Mouse (Mus musculus) gastrocnemius, postnatal 36 days (tissue): ENCODE measurements around the gene Mtf1. TPM values are rescaled to one million over a fixed set of nuclear protein-coding genes. Genes with fewer than 3 reads are reported as not detected.

Experiments used
- DNase-seq, 2 experiments: peaks; one replicate each; pipeline ENCODE4 v3.0.0; 2022
- intact Hi-C: fragments of 180-260 bp; cut with DNase I; formaldehyde crosslinking; loops from one replicate; pipeline ENCODE4 v1.15.1; 2025
- long read RNA-seq, 2 experiments: library from polyadenylated mRNA; stranded (forward); transcript quantifications; one replicate each; pipeline ENCODE4 v2.0.0; 2021
- total RNA-seq, 2 experiments: library from RNA; stranded (reverse); gene quantifications; 2 replicates each; pipeline ENCODE4 v1.2.3; 2021

The Mtf1 gene
- 10 to 100 TPM; 11.6 to 12.2 TPM for total RNA-seq
- long read RNA-seq, experiment 1, full-length matches to known transcripts, result 2 of 6 reads
- long read RNA-seq, experiment 1, partial matches to known transcripts, result 2 of 6 reads
- long read RNA-seq, experiment 1, other reads (novel, unspliced or antisense), result 2 of 6 reads
- long read RNA-seq, experiment 2, full-length matches to known transcripts, result 7 of 16 reads
- long read RNA-seq, experiment 2, partial matches to known transcripts, result 2 of 16 reads
- long read RNA-seq, experiment 2, other reads (novel, unspliced or antisense), result 7 of 16 reads

DNA sequence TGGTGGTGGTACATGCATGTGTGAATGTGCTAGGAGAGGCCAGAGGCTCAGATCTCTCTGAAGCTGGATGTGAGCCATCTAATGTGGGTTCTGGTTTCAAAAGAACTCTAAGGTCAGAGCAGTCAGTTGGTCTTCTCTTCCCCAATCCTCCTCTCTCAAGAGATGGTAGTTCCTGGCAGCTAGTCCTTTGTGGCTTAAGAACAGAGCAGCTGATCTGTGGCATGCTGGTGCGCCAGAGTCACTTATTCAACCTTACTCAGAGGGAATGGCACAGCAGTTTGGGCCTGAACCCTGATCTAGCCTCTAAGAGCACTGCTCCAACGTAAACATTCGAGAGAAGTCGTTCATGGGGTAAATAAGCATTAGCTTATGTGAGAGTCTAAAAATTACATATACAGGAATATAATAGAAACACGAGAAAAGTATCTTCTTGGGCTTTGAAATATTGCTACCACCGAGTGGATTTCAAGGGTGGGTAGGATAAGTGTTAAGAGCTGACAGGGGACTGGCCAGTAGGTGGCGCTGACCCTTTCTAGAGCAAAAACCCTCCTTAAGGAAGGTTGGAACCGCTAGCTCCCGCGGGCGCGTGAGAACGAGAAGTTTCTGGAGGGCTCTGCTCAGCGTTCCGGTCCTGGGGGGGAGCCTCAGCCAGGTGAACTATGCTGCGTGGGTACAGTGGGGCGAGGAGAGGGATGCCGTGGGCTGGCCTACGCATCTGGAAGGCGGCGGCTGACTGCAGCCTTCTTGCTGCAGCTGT is at the start of gene Mtf1:
Gene Mtf1 (plus strand): TSS at position 553 of the 757 bp plus-strand sequence.
- intact Hi-C loops, result loop anchor here (1.0 to 5.0 kb wide), 3 partner anchors 45 to 84 kb away; no protein-coding TSS in a partner anchor

DNA sequence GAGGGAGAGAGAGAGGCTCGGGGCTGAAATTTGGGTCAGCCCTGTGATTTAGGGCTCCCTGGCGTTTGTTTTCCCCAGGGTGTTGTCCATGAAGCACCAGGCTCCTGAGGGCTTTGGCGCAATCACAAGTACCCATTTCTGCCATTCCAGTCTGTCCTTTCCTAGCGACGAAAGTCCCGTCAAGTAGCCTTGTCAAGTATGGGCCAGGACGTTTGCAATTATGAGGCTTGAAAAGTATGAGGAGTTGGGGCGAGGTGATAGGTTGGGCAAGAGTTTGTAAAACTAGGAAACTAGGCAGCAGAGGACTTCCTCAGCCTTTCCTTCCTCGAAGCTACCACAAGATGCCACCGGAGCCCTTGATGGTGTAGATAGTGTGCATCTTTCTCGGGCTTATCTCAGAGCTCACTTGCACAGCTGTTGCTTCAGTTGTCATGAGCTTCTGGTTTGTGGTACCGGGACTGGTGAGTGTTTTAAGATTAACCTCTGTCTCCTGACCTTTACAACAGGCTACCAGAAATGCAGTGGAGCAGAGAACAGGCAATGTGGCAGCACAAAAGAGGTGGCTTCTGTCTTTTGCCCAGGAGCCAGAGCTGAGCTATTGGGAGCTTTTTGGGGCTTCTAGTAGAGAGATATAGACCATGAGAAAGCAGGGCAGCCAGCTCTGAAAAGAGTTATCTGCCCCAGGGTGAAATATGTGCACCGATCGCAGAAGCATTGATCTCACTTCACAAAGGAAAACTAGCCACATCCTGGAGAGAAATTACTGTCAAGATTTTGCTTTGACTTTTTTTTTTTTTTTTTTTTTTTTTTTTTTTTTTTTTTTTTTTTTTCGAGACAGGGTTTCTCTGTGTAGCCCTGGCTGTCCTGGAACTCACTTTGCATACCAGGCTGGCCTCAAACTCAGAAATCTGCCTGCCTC is 49.4 kb upstream of the Mtf1 start:
- DNase-seq, result no peak
- intact Hi-C loops, result loop anchor here (5.0 kb wide), 1 partner anchor 50 kb away; the partner anchor contains the start of gene Mtf1

More for the DNA sequence above, at the start of gene Mtf1:
- DNase-seq, result peak; percentile 81 to 85

DNA sequence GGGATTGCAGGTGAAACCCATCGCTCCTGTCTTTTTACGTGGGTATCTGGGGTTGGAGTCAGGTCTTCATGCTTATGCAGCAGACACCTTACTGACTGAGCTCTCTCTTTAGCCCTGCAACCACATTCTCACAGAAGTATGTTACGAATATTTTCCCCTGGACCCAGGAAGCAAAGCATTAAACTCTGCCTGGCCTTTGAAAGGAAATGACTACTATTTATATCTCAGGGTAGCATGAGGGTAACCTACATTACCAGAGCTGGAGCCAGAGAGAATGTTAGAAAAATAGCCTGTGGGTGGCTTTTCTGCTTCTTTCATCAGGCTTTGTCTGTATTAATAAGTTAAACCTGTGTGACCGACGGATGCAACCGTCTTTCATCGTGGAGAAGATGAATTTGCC is 46.4 kb upstream of the Mtf1 start:
- DNase-seq, result no peak
- intact Hi-C loops, result no loop called here

DNA sequence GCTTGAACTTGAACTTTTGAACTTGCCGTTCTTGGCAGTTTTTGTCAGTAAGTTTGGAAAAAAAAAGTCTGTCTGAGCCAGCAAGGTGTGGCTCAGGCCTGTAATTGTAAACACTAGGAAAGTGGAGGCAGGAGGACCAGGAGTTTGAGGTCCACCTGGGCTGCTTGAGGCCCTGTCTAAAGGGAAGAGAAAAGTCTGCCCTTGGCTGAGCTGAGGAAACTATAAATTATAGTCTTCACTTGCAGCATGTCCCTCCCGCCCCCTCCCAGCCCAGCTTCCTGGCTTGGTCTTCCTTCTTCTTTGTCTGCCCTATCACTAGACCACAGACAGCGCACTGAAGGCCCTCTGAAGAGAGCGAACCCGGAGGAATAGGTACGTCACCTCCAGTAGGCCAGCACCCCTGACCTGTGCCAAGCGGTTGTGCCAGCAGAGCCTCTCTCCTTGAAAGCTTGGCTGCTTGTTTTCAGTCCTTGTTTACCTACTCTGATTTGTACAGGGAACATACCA is 42.5 kb upstream of the Mtf1 start:
- no peak for DNase-seq
- intact Hi-C loops, result no loop called here

DNA sequence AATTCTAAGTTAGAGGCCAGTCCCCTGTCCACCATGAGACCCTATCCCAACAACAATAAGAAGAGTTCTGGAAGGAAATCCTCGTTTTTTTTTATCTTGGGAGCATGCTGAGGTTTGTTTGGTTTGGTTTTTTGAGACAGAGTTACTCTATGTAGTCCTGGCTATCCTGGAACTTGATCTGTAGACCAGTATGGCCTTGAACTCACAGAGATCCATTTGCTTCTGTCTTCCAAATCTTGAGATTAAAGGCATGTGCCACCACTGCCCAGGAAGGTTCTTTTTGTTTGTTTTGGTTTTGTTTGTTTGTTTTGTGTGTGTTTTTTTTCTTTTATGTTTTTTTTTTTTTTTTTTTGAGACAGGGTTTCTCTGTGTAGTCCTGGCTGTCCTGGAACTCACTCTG is 40.7 kb upstream of the Mtf1 start:
- DNase-seq, result no peak
- intact Hi-C loops, result no loop called here

DNA sequence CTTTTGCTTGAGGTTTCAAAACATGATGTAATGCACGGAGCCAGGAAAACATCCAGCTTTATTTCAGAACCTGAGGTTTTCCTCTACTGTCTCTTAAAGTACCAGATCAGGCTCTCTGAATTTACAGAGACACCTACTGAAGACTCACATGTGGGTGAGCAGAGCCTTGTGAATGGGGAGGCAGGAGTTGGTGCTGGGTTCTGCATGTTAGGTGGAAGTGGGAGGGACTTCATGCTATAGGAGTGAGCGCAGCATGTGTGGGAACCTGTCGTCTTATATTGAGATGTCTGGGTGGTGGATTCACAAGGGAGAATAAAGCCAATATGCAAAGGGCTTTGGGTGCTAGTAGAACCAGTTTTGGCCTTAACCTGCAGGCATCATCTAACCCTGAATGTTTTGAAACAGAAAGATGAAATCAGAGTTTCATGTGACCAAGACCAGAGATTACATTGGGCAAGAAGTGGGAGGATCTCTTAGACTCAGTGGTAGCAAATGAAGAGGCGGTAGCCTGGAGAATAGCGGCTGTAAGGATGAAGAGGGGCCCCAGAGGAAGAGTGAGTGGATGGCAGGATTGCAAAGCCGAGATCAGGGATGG is 38.9 kb upstream of the Mtf1 start:
- intact Hi-C loops, result no loop called here
- no peak for DNase-seq

DNA sequence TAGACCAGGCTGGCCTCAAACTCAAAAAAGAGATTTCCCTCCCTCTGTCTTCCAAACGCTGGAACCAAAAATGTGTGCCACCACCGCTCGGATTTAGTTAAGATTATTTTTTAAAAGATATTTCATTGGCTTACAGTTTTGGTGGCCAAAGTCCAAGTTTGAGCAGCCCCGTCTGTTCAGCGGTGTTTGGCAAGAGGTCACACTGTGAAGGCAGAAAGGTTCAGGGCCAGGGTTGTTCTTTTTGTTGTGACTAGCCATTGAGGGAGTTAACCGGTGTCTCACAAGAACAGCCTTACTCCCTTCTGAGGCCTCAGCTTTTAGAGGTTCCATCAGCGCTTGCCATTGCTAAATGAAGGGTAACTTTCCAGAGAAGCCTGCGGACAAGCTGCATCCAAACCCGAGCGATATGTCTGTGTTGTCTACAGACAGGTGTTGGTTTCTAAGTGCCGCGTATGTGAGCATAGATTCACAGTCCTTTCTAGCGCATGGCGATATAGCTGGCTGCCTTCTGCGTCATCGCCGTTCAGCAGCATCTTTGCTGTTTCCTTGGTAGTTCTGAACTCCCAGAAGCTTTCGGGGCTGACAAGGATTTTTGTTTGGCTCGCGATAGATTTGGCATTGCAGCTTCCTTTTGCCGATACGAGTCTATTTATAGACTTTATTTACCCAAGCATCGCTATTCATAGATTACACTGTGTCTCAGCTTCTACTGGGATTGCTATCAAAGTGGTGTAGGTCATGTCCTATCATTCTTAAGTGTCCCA is 35.9 kb upstream of the Mtf1 start:
- no peak for DNase-seq
- intact Hi-C loops, result no loop called here

DNA sequence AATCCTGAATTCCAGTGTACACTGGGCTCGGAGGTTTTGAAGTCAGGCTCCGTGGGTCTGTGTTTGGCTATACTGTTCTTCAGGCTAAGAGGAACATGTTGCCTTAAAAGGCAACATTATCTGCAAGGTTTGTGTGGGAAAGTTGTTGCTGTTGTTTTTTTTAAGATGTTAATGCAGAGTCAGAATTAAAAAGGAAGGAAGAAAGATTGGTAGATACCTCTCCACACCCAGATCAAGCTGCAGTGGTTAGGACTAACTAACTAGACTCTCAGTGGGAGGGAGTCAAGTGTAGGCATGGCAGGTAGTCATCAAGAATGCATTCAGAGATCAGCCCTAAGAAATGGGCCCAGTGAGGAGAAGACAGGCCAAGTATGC is 35.4 kb upstream of the Mtf1 start:
- DNase-seq, result no peak
- intact Hi-C loops, result no loop called here

DNA sequence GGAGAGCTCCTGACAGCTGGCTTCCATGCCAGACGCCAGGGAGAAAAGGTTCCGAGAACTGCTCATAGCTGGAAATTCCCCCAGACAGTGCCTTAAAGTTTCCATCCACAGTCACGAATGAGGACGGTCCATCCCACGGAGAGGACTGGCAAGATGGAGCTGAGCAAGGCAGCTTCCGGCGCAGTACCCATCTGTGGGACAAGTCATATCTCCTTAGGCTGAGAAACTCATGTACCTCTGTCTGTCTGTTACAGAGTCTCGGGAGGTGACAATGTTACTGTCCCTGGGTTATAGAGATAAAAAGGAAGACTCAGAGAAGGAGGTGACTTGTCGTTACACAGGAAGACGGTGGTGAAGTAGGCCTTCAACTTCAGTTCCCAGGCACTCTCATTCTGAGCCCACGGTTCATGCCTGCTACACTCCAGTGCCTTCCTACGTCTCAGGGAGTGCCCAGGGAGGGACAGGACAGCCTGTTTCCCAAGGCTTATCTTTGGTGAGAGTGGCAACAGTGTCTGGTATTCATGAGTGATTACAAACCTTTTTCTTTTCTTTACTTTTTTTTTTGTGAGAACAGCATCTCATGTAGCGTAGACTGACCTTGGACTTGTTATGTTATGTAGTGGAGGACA is 32.8 kb upstream of the Mtf1 start:
- intact Hi-C loops, result no loop called here
- no peak for DNase-seq

DNA sequence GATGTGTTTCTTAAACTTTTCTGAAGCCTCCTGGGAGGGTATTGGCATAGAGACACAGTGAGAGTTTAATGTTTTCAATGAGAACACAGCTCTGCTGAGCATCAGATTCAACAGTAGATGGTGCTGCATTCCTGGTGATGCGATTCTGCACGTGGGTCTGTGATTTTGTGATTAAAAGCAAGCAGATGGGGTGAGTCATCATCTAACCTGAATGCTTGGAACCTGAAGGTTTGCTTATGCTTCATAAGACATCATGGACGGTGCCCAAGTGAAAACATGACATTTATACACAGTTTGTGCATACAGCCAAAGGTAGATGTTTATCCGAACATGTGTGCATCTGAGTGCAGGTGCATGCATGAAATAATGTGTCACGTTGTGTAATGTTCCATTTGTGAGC is 31.3 kb upstream of the Mtf1 start:
- intact Hi-C loops, result no loop called here
- DNase-seq, result no peak

DNA sequence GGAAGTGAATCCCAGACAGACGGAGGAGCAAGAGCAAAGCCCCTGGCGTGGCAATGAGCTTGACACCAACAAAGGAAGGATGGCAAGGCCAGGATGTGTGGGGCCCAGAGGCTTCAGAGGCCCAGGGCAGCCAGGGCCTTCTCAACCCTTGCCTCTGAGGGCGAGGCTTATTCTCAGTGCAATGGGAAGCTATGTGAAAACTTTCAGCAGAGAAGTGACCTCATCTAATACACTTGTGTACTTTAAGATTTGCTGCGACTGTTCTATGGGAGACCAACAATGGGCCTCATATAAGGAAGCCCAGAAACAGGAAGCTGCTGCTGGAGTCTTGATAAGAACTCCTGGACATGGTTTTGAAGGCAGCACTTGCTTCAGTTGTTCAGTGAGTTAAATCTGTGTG is 29.8 kb upstream of the Mtf1 start:
- intact Hi-C loops, result no loop called here
- no peak for DNase-seq

DNA sequence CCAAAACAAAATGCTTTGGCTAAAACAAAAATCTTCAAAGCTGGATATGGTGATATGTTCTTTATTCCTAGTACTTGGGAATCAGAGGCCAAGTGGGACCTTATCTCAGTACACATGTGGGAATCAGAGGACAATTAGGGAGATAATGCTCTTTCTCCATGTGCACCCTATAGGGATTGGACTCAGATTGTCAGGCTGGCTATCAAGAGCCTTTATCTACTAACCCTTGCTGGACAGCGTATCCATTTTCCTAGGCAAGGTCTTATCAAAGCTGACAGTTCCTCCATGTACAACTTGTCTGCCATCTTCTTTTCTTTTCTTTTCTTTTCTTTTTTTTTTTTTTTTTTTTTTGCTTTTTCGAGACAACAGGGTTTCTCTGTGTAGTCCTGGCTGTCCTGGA is 28.5 kb upstream of the Mtf1 start:
- intact Hi-C loops, result no loop called here
- no peak for DNase-seq

DNA sequence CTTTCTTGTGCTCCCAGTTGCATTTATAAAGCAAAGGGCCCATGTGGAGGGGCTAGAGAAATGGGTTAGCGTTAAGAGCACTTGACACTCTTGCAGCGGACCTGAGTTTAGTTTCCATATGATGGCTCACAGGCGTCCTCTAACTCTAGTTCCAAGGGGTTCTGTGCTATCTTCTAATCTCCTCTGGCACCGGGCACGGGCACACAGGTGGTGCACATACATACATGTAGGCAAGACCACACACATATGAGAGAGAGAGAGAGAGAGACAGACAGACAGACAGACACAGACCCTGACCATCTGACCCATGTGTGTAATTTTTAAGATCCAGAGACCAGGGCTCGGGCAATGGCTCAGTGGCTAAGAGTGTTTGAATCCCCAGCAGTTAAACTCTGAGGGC is 27.9 kb upstream of the Mtf1 start:
- DNase-seq, result no peak
- intact Hi-C loops, result no loop called here

DNA sequence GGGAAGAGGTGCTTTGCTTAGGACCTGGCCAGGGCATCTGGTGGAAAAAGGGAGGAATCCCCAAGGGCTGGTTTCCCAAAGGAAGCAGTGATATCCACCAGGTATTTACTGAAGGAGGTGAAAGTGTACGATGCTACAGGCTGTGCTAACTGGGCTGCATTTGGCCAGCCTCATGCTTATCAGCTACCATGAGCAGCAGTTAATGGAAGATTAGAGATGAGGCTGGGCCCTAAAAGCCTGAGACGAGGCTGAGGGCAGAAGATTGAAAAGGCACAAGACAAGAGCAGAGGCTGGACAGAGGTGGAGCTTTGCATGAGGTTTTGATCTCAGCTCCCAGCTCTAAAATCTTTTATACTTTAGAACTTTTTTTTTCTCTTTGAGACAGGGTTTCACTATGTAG is 27.5 kb upstream of the Mtf1 start:
- intact Hi-C loops, result no loop called here
- no peak for DNase-seq

DNA sequence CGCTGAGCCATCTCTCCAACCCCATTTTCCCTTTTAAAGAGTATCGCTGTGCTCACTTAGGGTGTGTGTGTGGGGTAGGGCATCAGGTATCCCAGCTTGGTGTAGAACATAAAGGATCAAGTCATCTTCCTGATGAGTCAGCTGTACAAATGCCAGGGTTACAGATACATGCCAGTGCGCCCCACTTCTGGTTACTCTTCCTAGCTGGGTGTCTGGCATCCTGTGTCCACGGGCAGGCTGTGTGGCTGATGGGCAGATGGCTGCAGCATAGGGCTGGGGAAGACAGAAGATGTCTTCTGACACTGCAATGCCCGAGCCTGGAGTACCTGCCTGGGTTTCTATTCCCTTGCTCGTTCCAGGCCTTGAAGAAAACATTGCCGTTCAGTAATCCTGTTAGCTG is 20.5 kb upstream of the Mtf1 start:
- intact Hi-C loops, result no loop called here
- no peak for DNase-seq

DNA sequence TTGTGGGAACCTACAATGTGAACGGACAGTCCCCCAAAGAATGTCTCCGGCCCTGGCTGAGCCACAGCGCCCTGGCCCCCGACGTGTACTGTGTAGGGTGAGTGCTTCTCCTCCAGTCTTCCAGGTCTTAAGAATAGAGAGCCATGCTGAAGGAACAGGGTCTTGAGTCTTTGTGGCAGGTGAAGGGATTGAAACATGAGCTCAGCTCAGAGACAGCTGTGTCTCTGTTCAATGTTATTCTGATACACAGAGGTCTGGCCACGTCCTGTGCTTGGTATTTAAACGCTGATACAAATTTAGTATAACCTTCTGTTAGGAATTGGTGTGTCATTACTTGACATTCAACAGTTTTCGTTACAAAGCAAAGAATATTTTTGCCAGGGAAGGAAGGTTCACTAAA is 19.5 kb upstream of the Mtf1 start:
- intact Hi-C loops, result no loop called here

DNA sequence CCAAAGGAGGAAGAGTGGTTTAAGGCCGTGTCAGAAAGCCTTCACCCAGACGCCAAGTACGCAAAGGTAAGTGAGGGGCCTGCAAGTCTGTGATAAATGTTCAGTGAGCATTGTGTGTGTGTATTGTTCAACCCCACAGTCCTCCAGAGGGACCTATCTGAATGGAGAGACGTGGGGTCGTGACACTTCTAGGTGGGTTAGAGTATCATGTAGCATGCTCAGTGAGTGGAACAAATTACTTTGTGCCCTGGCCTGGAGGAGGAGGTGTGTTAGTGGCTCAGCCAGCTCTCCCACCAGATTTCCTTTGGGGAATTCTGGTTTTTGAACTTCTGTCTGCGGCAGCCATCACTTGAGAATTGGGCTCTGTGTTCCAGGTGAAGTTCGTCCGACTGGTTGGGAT is 18.0 kb upstream of the Mtf1 start:
- DNase-seq, result no peak
- intact Hi-C loops, result no loop called here

More for the DNA sequence above, 19.5 kb upstream of the Mtf1 start:
- no peak for DNase-seq

DNA sequence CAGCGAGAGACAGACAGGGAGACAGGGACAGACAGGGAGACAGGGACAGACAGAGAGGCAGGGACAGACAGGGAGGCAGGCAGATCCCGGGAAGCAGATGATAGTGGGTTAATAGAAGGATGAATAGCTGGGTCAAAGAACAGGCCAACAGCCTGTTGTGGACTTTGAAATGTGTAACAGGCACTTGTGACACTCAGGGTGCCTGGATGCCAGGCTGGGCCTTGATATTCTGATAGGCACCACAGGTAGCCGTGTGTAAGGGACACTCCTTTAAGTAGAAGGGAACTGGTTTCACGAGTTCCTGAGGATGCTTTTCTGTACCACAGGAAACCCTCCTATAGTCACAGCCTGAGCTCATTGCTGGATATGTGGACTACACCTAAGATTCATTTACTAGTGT is 11.9 kb upstream of the Mtf1 start:
- intact Hi-C loops, result no loop called here
- no peak for DNase-seq

DNA sequence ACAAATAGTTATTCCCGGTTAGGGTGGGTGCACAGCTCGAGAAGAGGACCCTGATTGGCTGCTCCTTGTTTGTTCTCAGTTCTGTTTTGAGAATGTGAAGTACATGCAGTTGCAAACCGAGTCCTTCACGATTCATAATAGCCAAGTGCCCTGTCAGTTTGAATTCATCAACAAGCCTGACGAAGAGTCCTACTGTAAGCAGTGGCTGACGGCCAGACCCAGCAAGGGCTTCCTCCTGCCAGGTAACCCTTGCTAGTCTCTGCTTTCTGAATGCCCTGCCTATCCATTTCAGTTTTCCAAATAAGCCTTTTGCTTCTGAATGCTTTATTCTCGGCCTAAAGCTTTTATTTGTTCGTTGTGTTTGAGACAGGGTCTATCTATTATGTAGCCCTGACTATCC is 9.8 kb upstream of the Mtf1 start:
- intact Hi-C loops, result no loop called here
- no peak for DNase-seq
